Mouse (Mus musculus): ENCODE measurements at regions not wholly inside any gene's neighbourhood (a gene's known extent, or its start where the extent isn't known, plus 50 kb on each side); places are given as distances from the start of the nearest gene placed in this dataset.

GRCm38 (mm10) chr13:101910687-101911086 is 142.7 kb upstream of the Pik3r1 start:
- no peak for TF ChIP-seq CTCF (conservative IDR thresholded peaks at IDR 0.05; ENCODE audit: insufficient read depth, insufficient read length, low read depth, low read length)
- no peak for TF ChIP-seq POLR2A (IDR thresholded peaks at IDR 0.05; ENCODE audit: low read depth, low read length)
